Mouse (Mus musculus) T-helper 2 cell (primary cell): ENCODE results near the gene Scgb1b12.
"Not testable (repeated sequence)": the region's sequence is repeated elsewhere in the genome, so short reads cannot be mapped to it uniquely, and the experiment has no call there.

ENCODE experiments used
- in situ Hi-C: fragments of 300-600 bp; cut with MboI, MseI; formaldehyde crosslinking; loops from one replicate; pipeline ENCODE4 v1.15.1; 2025; ENCODE audit warnings: high pct_unique_total_duplicates

The Scgb1b12 gene

GRCm38 (mm10) chr7:32333882-32334281 is at the start of gene Scgb1b12:
Gene Scgb1b12 (plus strand): TSS chr7:32334182.
- in situ Hi-C loops, result not testable (repeated sequence)

- in situ Hi-C loops, result not testable (repeated sequence)
Measured at GRCm38 (mm10) chr7:32327145-32327544, 6.8 kb upstream of the Scgb1b12 start, which contains the start of gene Scgb2b12. Gene Scgb2b12 (minus strand): TSS chr7:32327245.
